In genomic region chr10:60407831-60408230, GRCm38 (mm10) we compare ENCODE assay signal across 8 mouse cellular contexts. TPM values are rescaled to one million over a fixed set of nuclear protein-coding genes. Genes with fewer than 3 reads are reported as not detected.
DNase-seq lines count a peak whose midpoint lies in the region; ATAC-seq and TF ChIP-seq lines count a peak whose summit lies in the region.

No protein-coding gene starts in this region.

- no peaks in the 10 kb centered on the region for H3K9me3 ChIP-seq in E14TG2a.4 (ENCODE audit: low read length)

- peaks cover 3% of the 10 kb centered on the region for H3K4me1 ChIP-seq in E14TG2a.4 (replicated peaks; ENCODE audit: low read depth, low read length)

- peak; percentile 64 for ATAC-seq in erythroblast, adult 5-6 weeks (replicated peaks; ENCODE audit: low FRiP score, poor library complexity, severe bottlenecking)
- peak; percentile 68 to 69; a peak in 2 of 4 replicates for ATAC-seq in hematopoietic stem cell, adult 5-6 weeks (replicated peaks in 1 of 2; ENCODE audit: insufficient read depth in 1 of 2, low FRiP score in 2 of 2, low TSS enrichment in 1 of 2, low read depth in 1 of 2, poor library complexity in 2 of 2, severe bottlenecking in 2 of 2)

- peak; percentile 97 for TF ChIP-seq CTCF in E14TG2a.4 (conservative IDR thresholded peaks at IDR 0.05; ENCODE audit: low read length)

- H3K36me3 ChIP-seq in E14TG2a.4 (ENCODE audit: insufficient read depth, low read length) = no peaks in the 10 kb centered on the region

- H3K4me3 ChIP-seq in E14TG2a.4 (replicated peaks; ENCODE audit: low read length) = no peak overlapping the region

- H3K27me3 ChIP-seq in E14TG2a.4 (ENCODE audit: insufficient read depth, low read length) = peaks cover 30% of the 10 kb centered on the region

- peak; percentile 22 to 41 for DNase-seq in adrenal gland, postnatal 4 days (ENCODE audit: low spot score in 2 of 2)
- DNase-seq in layer of hippocampus, postnatal 10 days (ENCODE audit: low spot score in 2 of 2) = peak; percentile 81
- DNase-seq in lung, postnatal 4 days = peak; percentile 48 to 74
- peak; percentile 71 to 76 for DNase-seq in right cerebral cortex, adult 2 months (ENCODE audit: low spot score in 2 of 2)
- peak; percentile 70 for DNase-seq in urinary bladder, postnatal 25 days (ENCODE audit: low spot score)

RNA-seq across cellular contexts. Expression of gene Gm17455, which starts 8.3 kb away (rescaled TPM):
- not detected for total RNA-seq in adrenal gland, postnatal 4 days (2021)
- not detected in 2 replicates for total RNA-seq in erythroblast, adult 5-6 weeks (2015; ENCODE audit: low replicate concordance)
- total RNA-seq in erythroblast, adult 5-6 weeks (2017; ENCODE audit: low replicate concordance) = not detected in 2 replicates
- total RNA-seq in hematopoietic stem cell, adult 5-6 weeks (2017) = not detected in 2 replicates
- total RNA-seq in layer of hippocampus, postnatal 10 days (2021) = 1 to 10 TPM; 3.6 to 3.7 TPM
